Mouse (Mus musculus): Measurements from ENCODE around the gene Lrrc14b. TPM values are rescaled to one million over a fixed set of nuclear protein-coding genes. Genes with fewer than 3 reads are reported as not detected.

Gene Lrrc14b
- polyA plus RNA-seq, 1 experiment from 2014 or later, result not detected

DNA sequence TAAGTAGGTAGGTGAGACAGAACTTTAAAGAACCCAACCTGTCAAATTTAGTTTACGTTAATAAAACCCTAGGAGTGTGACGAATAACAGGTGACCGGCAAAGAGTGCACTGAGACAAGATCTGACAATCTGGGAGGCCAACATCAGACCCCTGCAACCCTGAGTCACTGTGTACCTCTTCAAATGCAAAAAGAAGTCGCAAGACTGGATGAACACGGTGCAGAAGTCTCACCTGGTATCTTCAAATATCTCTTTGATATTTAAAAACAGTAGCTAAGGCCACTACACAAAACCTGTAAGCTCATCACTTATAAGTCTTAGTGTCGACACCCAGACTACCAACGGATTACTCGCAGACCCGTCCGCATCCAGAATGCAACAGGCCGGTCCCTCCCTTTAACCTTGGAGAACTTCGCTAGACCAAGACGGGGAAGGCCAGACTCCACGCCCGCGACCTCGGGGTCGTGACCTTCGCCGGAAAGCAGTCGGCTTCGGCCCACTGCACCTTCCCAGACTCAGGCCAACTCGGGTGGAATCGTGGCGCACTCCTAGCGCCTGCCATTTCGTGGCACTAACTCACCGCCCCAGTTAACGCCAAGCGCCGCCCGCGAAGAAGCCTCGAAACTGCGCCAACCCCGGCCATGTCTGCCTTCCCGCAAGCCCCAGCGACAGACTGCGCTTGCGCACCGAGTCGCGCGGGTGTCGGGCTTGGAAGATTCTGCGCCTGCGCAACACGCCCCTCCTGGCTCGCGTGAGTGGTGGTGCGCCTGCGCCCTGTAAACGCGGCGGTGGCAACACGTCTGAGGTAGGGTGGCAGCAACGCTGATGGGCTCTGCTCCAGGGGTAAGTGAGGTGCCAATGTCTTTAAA lies 14.0 kb downstream of the Lrrc14b start, which contains the start of the genes Sdha and Ccdc127:
TSS of gene Sdha (minus strand) at position 715 of the 869 bp plus-strand sequence.
TSS of gene Ccdc127 (plus strand) at position 744 of the 869 bp plus-strand sequence.
- 1% methylated on average over 57 of the region's 57 CpGs for WGBS
- H3K4me2 ChIP-seq (replicated peaks), result peak within 1 kb of the TSS; percentile 76

GRCm38 (mm10) chr13:74341036-74341435 lies 22.8 kb downstream of the Lrrc14b start:
- Histone ChIP-seq H3K9me3 (no peaks in the 10 kb centered on the region), H3K27ac (no peak overlapping the region), H3K4me3 (replicated peaks) (no peak overlapping the region), H3K9ac (replicated peaks) (no peak overlapping the region), H3K36me3 (peaks cover 67% of the 10 kb centered on the region), H3K27me3 (no peaks in the 10 kb centered on the region), H3K4me1 (replicated peaks) (no peaks in the 10 kb centered on the region), H3K4me2 (replicated peaks) (no peak overlapping the region)
- WGBS, result 57% methylated on average over 3 of the region's 3 CpGs
- peak; percentile 63 for ATAC-seq

More for the DNA sequence above, 14.0 kb downstream of the Lrrc14b start, which contains the start of the genes Sdha and Ccdc127:
- Histone ChIP-seq H3K27me3 (no peaks in the 10 kb centered on the region), H3K4me3 (replicated peaks) (peak within 1 kb of the TSS; percentile 79), H3K4me1 (replicated peaks) (peaks cover 26% of the 10 kb centered on the region), H3K36me3 (peaks cover 10% of the 10 kb centered on the region), H3K9me3 (no peaks in the 10 kb centered on the region), H3K9ac (replicated peaks) (peak within 1 kb of the TSS; percentile 85), H3K27ac (peak within 1 kb of the TSS; percentile 62)
- ATAC-seq, result peak; percentile 99

- H3K36me3 ChIP-seq, result peaks cover 74% of the 10 kb centered on the region
- ATAC-seq, result no peak
- H3K27me3 ChIP-seq, result no peaks in the 10 kb centered on the region
- H3K4me2 ChIP-seq (replicated peaks), result no peak overlapping the region
- no peak overlapping the region for H3K4me3 ChIP-seq (replicated peaks)
- H3K27ac ChIP-seq, result no peak overlapping the region
- no peaks in the 10 kb centered on the region for H3K4me1 ChIP-seq (replicated peaks)
- no peaks in the 10 kb centered on the region for H3K9me3 ChIP-seq
- no peak overlapping the region for H3K9ac ChIP-seq (replicated peaks)
These were observed 34.5 kb downstream of the Lrrc14b start for GRCm38 (mm10) chr13:74329321-74329720.

DNA sequence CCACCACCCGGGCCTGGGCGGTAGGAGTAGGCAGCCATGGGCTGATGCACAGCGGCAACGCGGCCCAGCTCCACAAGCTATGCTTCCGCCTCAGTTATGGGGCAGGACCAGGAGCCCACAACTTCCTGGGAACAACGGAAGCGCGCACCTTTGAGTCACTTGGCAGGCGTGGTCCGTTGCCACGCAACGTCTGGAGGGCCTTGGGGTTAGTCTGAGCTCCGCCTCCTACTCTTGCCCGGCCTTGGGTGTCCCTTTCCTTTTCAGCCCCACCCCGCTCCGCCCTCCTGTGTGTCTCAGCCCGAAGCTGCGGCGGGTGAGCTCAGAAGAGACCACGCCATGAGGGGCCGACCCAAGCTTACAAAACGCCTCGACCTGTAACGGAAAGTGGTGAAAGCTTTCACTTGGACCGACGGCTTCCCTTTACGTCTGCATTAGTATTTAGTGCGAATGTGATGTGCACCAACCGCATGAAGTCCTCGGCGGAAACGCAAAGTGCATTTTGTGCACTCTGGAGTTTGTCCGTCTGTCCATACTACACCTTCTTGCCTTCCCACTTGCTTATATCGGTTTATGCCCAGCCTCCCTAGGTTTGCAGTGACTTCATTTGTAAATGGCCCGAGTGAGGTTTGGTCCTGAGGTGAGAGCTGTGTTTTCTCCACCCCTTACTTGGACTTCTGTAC lies 46.5 kb downstream of the Lrrc14b start, which contains the start of gene Pdcd6:
TSS of gene Pdcd6 (minus strand) at position 411 of the 680 bp plus-strand sequence.
- peak within 1 kb of the TSS; percentile 83 for H3K9ac ChIP-seq (replicated peaks)
- peak within 1 kb of the TSS; percentile 68 for H3K27ac ChIP-seq
- no peaks in the 10 kb centered on the region for H3K27me3 ChIP-seq
- H3K4me3 ChIP-seq (replicated peaks), result peak within 1 kb of the TSS; percentile 73
- no peaks in the 10 kb centered on the region for H3K9me3 ChIP-seq
- ATAC-seq, result peak; percentile 98
- peaks cover 25% of the 10 kb centered on the region for H3K36me3 ChIP-seq
- peaks cover 16% of the 10 kb centered on the region for H3K4me1 ChIP-seq (replicated peaks)
- under 1% methylated on average over 36 of the region's 36 CpGs for WGBS
- peak within 1 kb of the TSS; percentile 92 for H3K4me2 ChIP-seq (replicated peaks)

- H3K4me3 ChIP-seq (replicated peaks), result peak overlapping the region; percentile 73
- WGBS, result 3% methylated on average over 15 of the region's 15 CpGs
- peak overlapping the region; percentile 83 for H3K9ac ChIP-seq (replicated peaks)
- H3K9me3 ChIP-seq, result no peaks in the 10 kb centered on the region
- H3K4me2 ChIP-seq (replicated peaks), result peak overlapping the region; percentile 92
- no peak for ATAC-seq
- peak overlapping the region; percentile 68 for H3K27ac ChIP-seq
- peaks cover 20% of the 10 kb centered on the region for H3K36me3 ChIP-seq
- no peaks in the 10 kb centered on the region for H3K27me3 ChIP-seq
- H3K4me1 ChIP-seq (replicated peaks), result peaks cover 16% of the 10 kb centered on the region
These were observed 47.0 kb downstream of the Lrrc14b start for GRCm38 (mm10) chr13:74316789-74317169.

DNA sequence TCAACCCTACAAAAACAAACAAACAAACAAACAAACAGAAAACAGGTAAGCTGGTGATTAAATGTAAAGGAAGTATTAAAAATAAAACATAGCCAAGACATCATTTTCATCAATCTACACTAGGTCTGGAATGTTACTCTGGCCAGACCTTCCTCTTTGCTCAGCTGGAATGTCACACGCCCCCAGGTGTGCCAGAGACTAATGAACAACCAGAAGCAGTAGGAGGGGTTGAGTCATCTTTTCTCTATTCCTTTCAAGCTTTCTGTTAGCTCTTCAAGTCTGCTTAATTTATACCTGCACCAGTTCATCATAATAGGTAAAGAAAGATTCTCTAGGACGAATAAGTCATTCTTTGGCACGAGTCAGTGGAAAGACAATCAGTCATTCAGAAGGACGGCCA lies 47.4 kb downstream of the Lrrc14b start:
- Histone ChIP-seq H3K27me3 (no peaks in the 10 kb centered on the region), H3K9ac (replicated peaks) (peak overlapping the region; percentile 83), H3K4me1 (replicated peaks) (peaks cover 16% of the 10 kb centered on the region), H3K27ac (peak overlapping the region; percentile 68; the same call in 1 of the 2 replicates), H3K4me3 (replicated peaks) (peak overlapping the region; percentile 73), H3K4me2 (replicated peaks) (peak overlapping the region; percentile 92), H3K9me3 (no peaks in the 10 kb centered on the region), H3K36me3 (peaks cover 16% of the 10 kb centered on the region)
- no peak for ATAC-seq
- 28% methylated on average over 4 of the region's 4 CpGs for WGBS

GRCm38 (mm10) chr13:74314616-74315015 lies 49.2 kb downstream of the Lrrc14b start:
- WGBS, result 95% methylated on average over 3 of the region's 3 CpGs
- no peaks in the 10 kb centered on the region for H3K27me3 ChIP-seq
- peaks cover 16% of the 10 kb centered on the region for H3K4me1 ChIP-seq (replicated peaks)
- no peaks in the 10 kb centered on the region for H3K9me3 ChIP-seq
- no peak for ATAC-seq
- no peak overlapping the region for H3K4me2 ChIP-seq (replicated peaks)
- H3K36me3 ChIP-seq, result peaks cover 21% of the 10 kb centered on the region
- H3K4me3 ChIP-seq (replicated peaks), result no peak overlapping the region
- H3K9ac ChIP-seq (replicated peaks), result no peak overlapping the region
- H3K27ac ChIP-seq, result no peak overlapping the region

MicroRNAs encoded within 50 kb of the gene (microRNA counts, 519-probe panel; counts per million panel counts)
- microRNA mmu-miR-692, result 110 counts per million, percentile 56 among the panel's probes with 10 or more counts

Small RNA genes within 50 kb of the gene (microRNA-seq; reads per million reads assigned to microRNA genes)
- not detected for gene Mir692-3

Other genes with a start within 250 kb of the Lrrc14b start
- 0.03 TPM in 1 of 2 replicates, not detected in the other for gene Slc9a3, start 242.5 kb downstream of the Lrrc14b start, polyA plus RNA-seq (2015; fragmentation: Nextera tagmentation; extraction: Ambion mirVana)
- 104 and 105 TPM in 2 replicates for gene Exoc3, start 155.3 kb downstream of the Lrrc14b start, polyA plus RNA-seq (2015; fragmentation: Nextera tagmentation; extraction: Ambion mirVana)
- gene Ahrr, start 71.7 kb downstream of the Lrrc14b start, polyA plus RNA-seq (2015; fragmentation: Nextera tagmentation; extraction: Ambion mirVana), result 0.77 and 1.1 TPM in 2 replicates
- gene Pdcd6, start 46.4 kb downstream of the Lrrc14b start, polyA plus RNA-seq (2015; fragmentation: Nextera tagmentation; extraction: Ambion mirVana), result 115 and 118 TPM in 2 replicates
- 219 and 222 TPM in 2 replicates for gene Sdha, start 13.7 kb downstream of the Lrrc14b start, polyA plus RNA-seq (2015; fragmentation: Nextera tagmentation; extraction: Ambion mirVana)
- gene Ccdc127, start 13.7 kb downstream of the Lrrc14b start, polyA plus RNA-seq (2015; fragmentation: Nextera tagmentation; extraction: Ambion mirVana), result 47.3 and 51.6 TPM in 2 replicates
- 4.2 and 6.2 TPM in 2 replicates for gene Zfp72, start 26.8 kb upstream of the Lrrc14b start, polyA plus RNA-seq (2015; fragmentation: Nextera tagmentation; extraction: Ambion mirVana)
- 97.5 and 136 TPM in 2 replicates for gene Ftl1-ps1, start 35.7 kb upstream of the Lrrc14b start, polyA plus RNA-seq (2015; fragmentation: Nextera tagmentation; extraction: Ambion mirVana)
- gene Zfp825, start 130.0 kb upstream of the Lrrc14b start, polyA plus RNA-seq (2015; fragmentation: Nextera tagmentation; extraction: Ambion mirVana), result 21.4 and 22.2 TPM in 2 replicates